Mouse (Mus musculus) hindbrain, postnatal 0 days (tissue): ENCODE data around the gene Fgfr2. TPM values are rescaled to one million over a fixed set of nuclear protein-coding genes. Genes with fewer than 3 reads are reported as not detected.

Source experiments
- ATAC-seq: fragments of 200-750 bp; cut with Nextera tagmentation; 2 replicates; pipeline ENCODE4 v1.8.0; 2017; ENCODE audit warnings: mild to moderate bottlenecking, moderate TSS enrichment, moderate library complexity
- DNase-seq: peaks from one replicate; pipeline ENCODE4 v3.0.0-alpha.2; 2015; ENCODE audit warnings: low spot score
- H3K27ac ChIP-seq: fragments of 300-500 bp; sonication (generic); 2 replicates; pipeline ENCODE4 v1.5.1; 2014; ENCODE audit warnings: mild to moderate bottlenecking
- H3K27me3 ChIP-seq: fragments of 300-500 bp; sonication (generic); 2 replicates; pipeline ENCODE4 v1.6.1; 2014; ENCODE audit warnings: low read length, mixed read lengths; ENCODE audit not compliant: insufficient read depth
- H3K36me3 ChIP-seq: fragments of 300-500 bp; sonication (generic); 2 replicates; pipeline ENCODE4 v1.6.1; 2014; ENCODE audit warnings: low read length, mixed read lengths; ENCODE audit not compliant: insufficient read depth
- H3K4me1 ChIP-seq: fragments of 300-500 bp; sonication (generic); 2 replicates; pipeline ENCODE4 v1.6.1; 2014; ENCODE audit warnings: antibody characterized with exemption, low read length, mixed read lengths; ENCODE audit not compliant: insufficient read depth
- H3K4me2 ChIP-seq: fragments of 300-500 bp; sonication (generic); 2 replicates; pipeline ENCODE4 v1.6.1; 2014; ENCODE audit warnings: low read depth, mild to moderate bottlenecking, low read length, moderate library complexity, mixed read lengths
- H3K4me3 ChIP-seq: fragments of 300-500 bp; sonication (generic); 2 replicates; pipeline ENCODE4 v1.5.1; 2014; ENCODE audit warnings: low read length
- H3K9ac ChIP-seq: fragments of 300-500 bp; sonication (generic); replicated peaks from 2 replicates; pipeline ENCODE4 v1.6.1; 2014; ENCODE audit warnings: mild to moderate bottlenecking, low read length, moderate library complexity, mixed read lengths
- H3K9me3 ChIP-seq: fragments of 300-500 bp; sonication (generic); 2 replicates; pipeline ENCODE4 v1.6.1; 2016; ENCODE audit warnings: low read length, mixed read lengths
- CTCF ChIP-seq: IDR thresholded peaks from 2 replicates; pipeline ENCODE4 v1.5.1; 2016; ENCODE audit warnings: antibody characterized with exemption, control low read depth, low read depth
- WGBS: fragments of 180-500 bp; shearing (Covaris S2); extraction: QIAGEN DNeasy Blood & Tissue Kit; methylation state at CpG from one replicate; pipeline ENCODE4 v1.1.7; 2014; 5-methylcytosine and 5-hydroxymethylcytosine counted together
- polyA plus RNA-seq: library from polyadenylated mRNA; unstranded; fragments of >200 nt; fragmentation: Nextera tagmentation; extraction: Ambion mirVana; gene quantifications from 2 replicates; pipeline ENCODE4 v1.2.1, GENCODE M21; 2015
- total RNA-seq: library from RNA; depleted of rRNA; stranded (reverse); fragments of >200 nt; gene quantifications from 2 replicates; pipeline ENCODE4 v1.2.3, GENCODE M21; 2014

Gene Fgfr2
- total and polyA plus RNA-seq, 2 experiments from 2014 or later, result 17.3 to 49.0 TPM

GRCm38 (mm10) chr7:132682336-132682735, 440.8 kb downstream of the Fgfr2 start:
- DNase-seq (no peak), ATAC-seq (no peak)
- H3K4me2 ChIP-seq, result no peak overlapping the region
- H3K4me1 ChIP-seq, result 0 out of 2 replicates have a peak, but pooled peaks cover 5% of the 10 kb centered on the region
- TF ChIP-seq CTCF, result no peak
- no peak overlapping the region for H3K9ac ChIP-seq
- no peaks in the 10 kb centered on the region for H3K9me3 ChIP-seq
- 92% methylated on average over 3 of the region's 3 CpGs for WGBS
- no peaks in the 10 kb centered on the region for H3K36me3 ChIP-seq
- H3K27ac ChIP-seq, result no peak overlapping the region
- no peak overlapping the region for H3K4me3 ChIP-seq
- H3K27me3 ChIP-seq, result no peaks in the 10 kb centered on the region

GRCm38 (mm10) chr7:132681831-132682230, 441.3 kb downstream of the Fgfr2 start:
- Histone ChIP-seq H3K9me3 (no peaks in the 10 kb centered on the region), H3K4me1 (0 out of 2 replicates have a peak, but pooled peaks cover 5% of the 10 kb centered on the region), H3K27me3 (no peaks in the 10 kb centered on the region), H3K4me2 (no peak overlapping the region), H3K4me3 (no peak overlapping the region), H3K27ac (no peak overlapping the region), H3K9ac (no peak overlapping the region), H3K36me3 (no peaks in the 10 kb centered on the region)
- ATAC-seq, result no peak
- TF ChIP-seq CTCF, result no peak
- WGBS, result 95% methylated on average over 1 of the region's 1 CpGs
- DNase-seq, result no peak

DNA sequence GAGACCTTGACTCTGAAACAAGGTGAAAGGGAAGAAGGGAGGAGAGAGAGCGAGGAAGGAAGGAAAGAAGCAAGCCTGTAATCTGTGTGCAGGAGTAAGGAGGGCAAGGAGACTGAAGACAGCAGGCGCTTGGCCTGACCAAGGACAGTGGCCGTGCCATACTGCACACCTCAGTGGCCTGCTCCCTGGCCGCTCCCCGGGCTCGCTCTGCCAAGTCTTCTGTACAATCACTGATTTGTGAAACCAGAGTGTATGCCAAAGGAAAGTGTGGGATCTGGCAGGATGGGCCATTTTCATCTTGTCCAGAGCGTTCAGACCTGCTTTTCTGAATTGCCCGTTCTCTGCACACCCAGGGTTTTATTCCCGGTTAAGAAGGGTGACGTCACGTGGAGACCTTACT, 441.9 kb downstream of the Fgfr2 start:
- WGBS, result 57% methylated on average over 11 of the region's 11 CpGs
- H3K27me3 ChIP-seq, result no peaks in the 10 kb centered on the region
- H3K27ac ChIP-seq, result peak overlapping the region; percentile 21
- H3K4me2 ChIP-seq, result no peak overlapping the region
- no peak overlapping the region for H3K9ac ChIP-seq
- 0 out of 2 replicates have a peak, but pooled peaks cover 5% of the 10 kb centered on the region for H3K4me1 ChIP-seq
- no peaks in the 10 kb centered on the region for H3K36me3 ChIP-seq
- no peak for DNase-seq
- no peaks in the 10 kb centered on the region for H3K9me3 ChIP-seq
- H3K4me3 ChIP-seq, result no peak overlapping the region
- no peak for TF ChIP-seq CTCF
- ATAC-seq, result no peak

GRCm38 (mm10) chr7:132679549-132679948, 443.6 kb downstream of the Fgfr2 start:
- 80% methylated on average over 6 of the region's 6 CpGs for WGBS
- H3K4me2 ChIP-seq, result no peak overlapping the region
- no peak overlapping the region for H3K4me3 ChIP-seq
- H3K27me3 ChIP-seq, result no peaks in the 10 kb centered on the region
- ATAC-seq (no peak), DNase-seq (no peak)
- H3K9ac ChIP-seq, result no peak overlapping the region
- no peak for TF ChIP-seq CTCF
- H3K9me3 ChIP-seq, result no peaks in the 10 kb centered on the region
- H3K4me1 ChIP-seq, result 0 out of 2 replicates have a peak, but pooled peaks cover 5% of the 10 kb centered on the region
- H3K27ac ChIP-seq, result no peak overlapping the region
- no peaks in the 10 kb centered on the region for H3K36me3 ChIP-seq

DNA sequence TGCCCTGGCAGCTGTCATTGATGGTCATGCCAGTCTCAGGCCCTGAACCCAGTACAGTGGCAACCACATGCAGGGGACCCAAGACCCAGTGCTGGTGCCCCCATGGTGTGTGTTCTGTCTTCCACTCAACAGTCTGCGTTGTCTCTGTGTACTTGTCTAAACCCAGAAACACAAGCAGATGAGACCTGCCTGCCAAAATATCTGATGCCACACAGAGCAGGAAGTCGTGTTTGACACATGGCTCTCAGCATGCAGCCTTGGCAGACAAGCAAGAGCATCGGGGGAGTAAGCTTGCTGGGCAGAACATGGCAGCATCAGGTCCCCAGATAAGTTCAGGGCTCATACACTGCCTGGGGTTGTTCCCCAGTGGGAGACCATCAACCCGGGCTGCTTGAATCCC, 444.0 kb downstream of the Fgfr2 start:
- TF ChIP-seq CTCF, result no peak
- Histone ChIP-seq H3K9ac (no peak overlapping the region), H3K27ac (no peak overlapping the region), H3K4me1 (0 out of 2 replicates have a peak, but pooled peaks cover 5% of the 10 kb centered on the region), H3K9me3 (no peaks in the 10 kb centered on the region), H3K4me3 (no peak overlapping the region), H3K27me3 (no peaks in the 10 kb centered on the region), H3K36me3 (no peaks in the 10 kb centered on the region), H3K4me2 (no peak overlapping the region)
- ATAC-seq (peak; percentile 41; the same call in 1 of the 2 replicates), DNase-seq (peak; percentile 53)
- WGBS, result 38% methylated on average over 4 of the region's 4 CpGs

DNA sequence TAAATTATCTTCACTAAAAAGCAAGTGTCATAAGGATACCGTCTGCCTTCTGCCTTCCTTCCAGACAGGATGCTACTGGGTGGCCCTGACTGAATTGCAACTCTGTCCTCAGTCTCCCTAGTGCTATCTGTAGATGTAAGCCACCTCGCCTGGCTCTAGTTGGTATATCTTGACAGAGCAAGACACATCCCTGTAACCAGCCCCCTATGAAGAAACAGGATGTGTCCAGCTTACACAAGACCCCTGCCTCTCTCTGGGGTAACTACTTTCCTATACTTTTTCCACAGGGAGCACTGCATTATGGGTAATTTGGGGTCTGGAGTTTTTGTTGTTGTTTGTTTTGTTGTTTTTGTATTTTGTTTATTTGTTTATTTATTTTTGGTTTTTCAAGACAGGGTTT, 447.2 kb downstream of the Fgfr2 start:
- ATAC-seq, result no peak
- WGBS, result 96% methylated on average over 2 of the region's 2 CpGs
- TF ChIP-seq CTCF, result no peak

GRCm38 (mm10) chr7:132673931-132674755, 449.0 kb downstream of the Fgfr2 start:
- H3K4me3 ChIP-seq, result no peak overlapping the region
- WGBS, result 41% methylated on average over 17 of the region's 17 CpGs
- peak; percentile 68 for ATAC-seq
- H3K27ac ChIP-seq, result peak overlapping the region; percentile 34; the same call in 1 of the 2 replicates
- peak; percentile 55 for TF ChIP-seq CTCF
- H3K9ac ChIP-seq, result no peak overlapping the region
- 0 out of 2 replicates have a peak, but pooled peaks cover 5% of the 10 kb centered on the region for H3K4me1 ChIP-seq
- no peaks in the 10 kb centered on the region for H3K9me3 ChIP-seq
- DNase-seq, result peak; percentile 67
- no peaks in the 10 kb centered on the region for H3K27me3 ChIP-seq
- H3K4me2 ChIP-seq, result no peak overlapping the region
- no peaks in the 10 kb centered on the region for H3K36me3 ChIP-seq

More for the DNA sequence above, 447.2 kb downstream of the Fgfr2 start:
- no peak for DNase-seq
- Histone ChIP-seq H3K27me3 (no peaks in the 10 kb centered on the region), H3K4me2 (no peak overlapping the region), H3K4me1 (0 out of 2 replicates have a peak, but pooled peaks cover 5% of the 10 kb centered on the region), H3K4me3 (no peak overlapping the region), H3K36me3 (no peaks in the 10 kb centered on the region), H3K9me3 (no peaks in the 10 kb centered on the region), H3K27ac (no peak overlapping the region), H3K9ac (no peak overlapping the region)
